Mouse (Mus musculus): ENCODE measurements around the gene Epb41l5.

Gene Epb41l5

DNA sequence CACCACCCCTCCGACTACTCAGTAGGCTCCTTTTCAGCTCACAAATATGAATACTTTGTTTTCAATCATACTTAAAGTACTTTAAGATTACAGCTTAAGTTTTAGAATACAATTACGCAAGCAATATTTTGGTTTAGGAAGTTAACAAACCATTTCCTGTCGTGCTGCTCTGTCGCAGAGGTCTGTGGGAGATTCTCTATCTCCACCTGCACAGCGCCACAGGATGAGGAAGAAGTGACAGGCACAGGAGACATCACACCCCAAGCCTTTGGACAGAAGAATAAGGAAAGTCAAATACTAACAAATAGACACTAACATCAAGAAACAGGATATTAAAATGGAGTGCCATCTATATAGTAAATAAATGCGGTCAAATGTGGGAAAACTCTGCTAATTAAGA lies 49.9 kb downstream of the Epb41l5 start:
- DNase-seq (ENCODE audit: low read depth in 1 of 2, low spot score in 2 of 2) = no peak

DNA sequence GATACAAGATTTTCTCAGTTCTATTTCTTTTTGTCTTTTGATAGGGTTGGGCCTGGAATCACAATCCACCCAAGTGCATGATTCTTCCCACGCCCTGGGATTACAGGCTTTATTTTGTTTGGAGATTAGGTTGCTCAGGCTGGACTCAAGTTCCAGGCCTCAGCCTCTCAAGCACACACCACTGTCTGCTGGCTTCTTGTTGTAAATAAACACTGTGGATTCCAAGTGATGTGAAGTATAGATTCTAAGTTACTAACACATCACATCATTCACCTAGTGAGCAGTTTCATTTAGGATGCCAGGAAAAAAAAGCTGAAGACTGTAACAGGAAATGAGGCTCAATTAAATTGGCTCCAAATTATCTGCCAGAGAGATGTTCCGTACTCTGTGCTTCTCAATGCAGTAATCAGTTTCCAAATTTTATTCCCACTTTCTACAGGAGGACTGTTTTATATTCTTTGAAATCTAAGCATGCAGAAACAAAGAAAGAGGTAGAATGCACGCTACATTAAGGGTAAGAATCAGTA lies 51.8 kb downstream of the Epb41l5 start:
- no peak for DNase-seq (ENCODE audit: low read depth in 1 of 2, low spot score in 2 of 2)

DNA sequence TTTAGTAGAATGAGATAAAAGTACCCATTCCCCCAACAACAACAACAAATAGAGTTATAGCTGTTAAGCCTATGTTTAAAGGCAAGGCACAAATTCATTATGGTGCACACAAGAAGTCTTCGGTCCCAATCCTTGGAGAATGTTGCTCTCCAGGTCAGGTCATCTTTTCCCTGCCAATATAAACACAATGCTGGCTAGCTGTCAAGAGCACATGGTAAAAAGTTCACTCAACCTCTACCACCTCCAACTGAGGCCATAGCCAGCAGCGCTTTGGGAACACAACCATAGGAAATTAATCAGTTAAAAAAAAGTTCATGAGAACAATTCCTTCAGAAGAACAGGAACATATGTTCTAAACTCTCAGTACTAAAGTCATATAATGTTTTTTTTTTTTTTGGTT lies 58.8 kb downstream of the Epb41l5 start:
- no peak for DNase-seq (ENCODE audit: low read depth in 1 of 2, low spot score in 2 of 2)

DNA sequence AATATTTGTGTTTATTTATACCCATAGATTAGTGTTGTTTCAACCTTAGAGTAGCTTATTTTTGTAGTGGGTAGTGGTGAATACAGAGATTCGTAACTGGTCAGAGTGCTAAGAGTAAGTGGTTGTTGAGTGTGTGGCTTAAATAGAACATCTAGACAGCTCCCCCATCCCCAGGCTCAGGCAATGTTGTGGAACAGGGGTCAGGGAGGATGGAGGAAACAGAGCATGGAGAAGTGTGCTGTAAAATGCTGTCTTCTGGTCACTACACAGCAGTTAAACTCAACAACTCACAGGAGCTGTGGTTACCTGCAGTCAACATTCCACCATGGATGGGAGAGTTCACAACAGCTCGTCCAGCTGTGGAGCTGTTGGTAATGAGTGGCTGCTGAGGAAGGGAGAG lies 63.8 kb downstream of the Epb41l5 start:
- DNase-seq (ENCODE audit: low read depth in 1 of 2, low spot score in 2 of 2) = no peak

DNA sequence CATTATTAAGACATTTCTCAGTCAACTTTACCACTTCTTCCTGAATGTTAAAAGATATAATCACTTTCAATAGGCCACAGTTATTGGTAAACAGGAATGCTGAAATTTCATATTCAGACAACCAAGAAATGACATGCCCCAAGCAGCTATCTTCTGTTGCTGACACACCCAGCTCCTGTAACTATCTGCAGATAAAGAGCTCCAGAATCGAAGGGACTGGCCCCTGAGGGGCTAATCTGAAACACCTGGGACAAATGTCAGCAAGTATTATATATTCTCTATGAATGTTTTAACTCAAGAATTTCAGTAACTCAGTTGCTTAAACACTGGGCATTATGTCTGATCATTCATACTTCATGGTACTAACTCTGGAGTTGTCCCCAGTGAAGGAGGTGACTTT lies 78.7 kb downstream of the Epb41l5 start:
- DNase-seq (ENCODE audit: low read depth in 1 of 2, low spot score in 2 of 2) = no peak

GRCm38 (mm10) chr1:119565531-119565930 lies 83.3 kb downstream of the Epb41l5 start:
- DNase-seq (ENCODE audit: low read depth in 1 of 2, low spot score in 2 of 2) = no peak

GRCm38 (mm10) chr1:119557641-119558395 lies 91.0 kb downstream of the Epb41l5 start:
- no peak for DNase-seq (ENCODE audit: low read depth in 1 of 2, low spot score in 2 of 2)

DNA sequence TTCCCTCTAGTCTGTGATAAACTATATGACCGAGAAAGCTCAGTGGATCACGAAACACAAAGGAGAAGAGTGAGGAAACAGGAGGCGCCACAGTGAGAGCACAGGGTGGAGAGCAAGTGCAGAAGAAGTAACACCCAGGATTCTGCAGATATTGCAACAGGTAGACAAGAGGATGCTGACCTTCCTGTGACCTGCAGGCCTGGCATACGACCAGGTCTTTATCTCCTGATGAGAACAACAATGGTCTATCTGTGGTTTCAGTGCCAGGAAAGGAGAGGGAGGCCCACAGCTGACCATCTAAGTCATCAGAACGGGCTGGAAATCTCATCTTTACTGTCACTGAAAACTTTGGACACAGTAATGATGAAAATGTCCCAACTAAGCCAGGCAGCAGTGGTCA lies 93.1 kb downstream of the Epb41l5 start:
- DNase-seq (ENCODE audit: low read depth in 1 of 2, low spot score in 2 of 2) = no peak

GRCm38 (mm10) chr1:119551651-119552050 lies 97.1 kb downstream of the Epb41l5 start:
- DNase-seq (ENCODE audit: low read depth in 1 of 2, low spot score in 2 of 2) = no peak

DNA sequence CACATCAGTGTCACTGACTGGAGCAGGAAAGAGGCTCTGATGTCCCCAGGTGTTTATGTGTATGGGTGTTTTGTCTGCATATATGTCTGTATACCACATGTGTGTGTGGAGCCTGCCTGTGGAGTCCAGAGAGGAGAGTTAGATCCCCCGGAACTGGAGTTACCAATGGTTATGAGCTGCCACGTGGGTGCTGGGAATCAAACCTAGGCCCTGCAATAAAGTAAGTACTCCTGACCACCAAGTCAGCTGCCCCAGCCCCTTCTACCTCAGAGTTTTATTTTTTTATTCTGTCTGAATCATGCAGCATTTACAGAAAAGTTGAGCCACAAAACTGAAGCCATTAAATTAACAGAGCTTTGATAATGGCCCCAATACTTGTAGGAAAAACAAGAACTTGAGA lies 98.7 kb downstream of the Epb41l5 start:
- no peak for DNase-seq (ENCODE audit: low read depth in 1 of 2, low spot score in 2 of 2)

- DNase-seq (ENCODE audit: low read depth in 1 of 2, low spot score in 2 of 2) = no peak
These were observed 99.5 kb downstream of the Epb41l5 start for GRCm38 (mm10) chr1:119549327-119549689.

DNA sequence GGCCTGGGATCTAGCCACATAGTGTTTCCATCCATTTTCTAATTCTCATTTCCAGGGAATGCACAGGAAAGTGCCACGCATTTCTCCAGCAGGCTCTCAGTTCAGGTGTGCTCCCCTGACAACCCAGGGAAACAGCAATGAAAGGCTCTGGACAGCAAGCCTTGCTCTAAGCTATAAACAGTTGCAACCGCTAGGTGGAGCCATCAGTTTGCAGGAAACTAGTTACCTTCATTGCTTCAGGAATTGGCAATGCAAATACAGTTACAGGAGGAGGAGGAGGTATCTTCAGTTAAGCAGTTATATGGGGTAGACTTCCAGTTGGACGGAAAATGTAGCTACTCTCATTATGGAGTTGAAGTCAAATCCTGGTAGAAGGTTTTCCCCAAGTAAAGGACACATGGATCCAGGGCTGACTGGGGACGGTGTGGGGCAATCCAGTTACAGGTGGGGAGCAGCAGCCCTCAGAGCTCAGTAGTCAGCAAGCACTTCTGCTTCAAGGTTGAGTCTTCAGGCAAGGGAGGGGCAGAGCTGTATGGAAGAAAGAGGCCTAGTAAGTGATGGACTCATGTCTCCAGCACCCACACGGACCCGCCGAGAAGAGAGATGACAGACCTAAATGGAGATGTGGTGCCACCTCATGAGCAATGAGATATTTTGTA lies 100.0 kb downstream of the Epb41l5 start:
- DNase-seq (ENCODE audit: low read depth in 1 of 2, low spot score in 2 of 2) = peak in 1 of 2 experiments; percentile 23

GRCm38 (mm10) chr1:119546490-119546889 lies 102.3 kb downstream of the Epb41l5 start:
- DNase-seq (ENCODE audit: low read depth in 1 of 2, low spot score in 2 of 2) = no peak

- no peak for DNase-seq (ENCODE audit: low read depth in 1 of 2, low spot score in 2 of 2)
These were observed 103.1 kb downstream of the Epb41l5 start for GRCm38 (mm10) chr1:119545671-119546070.

GRCm38 (mm10) chr1:119545164-119545563 lies 103.6 kb downstream of the Epb41l5 start:
- no peak for DNase-seq (ENCODE audit: low read depth in 1 of 2, low spot score in 2 of 2)

DNA sequence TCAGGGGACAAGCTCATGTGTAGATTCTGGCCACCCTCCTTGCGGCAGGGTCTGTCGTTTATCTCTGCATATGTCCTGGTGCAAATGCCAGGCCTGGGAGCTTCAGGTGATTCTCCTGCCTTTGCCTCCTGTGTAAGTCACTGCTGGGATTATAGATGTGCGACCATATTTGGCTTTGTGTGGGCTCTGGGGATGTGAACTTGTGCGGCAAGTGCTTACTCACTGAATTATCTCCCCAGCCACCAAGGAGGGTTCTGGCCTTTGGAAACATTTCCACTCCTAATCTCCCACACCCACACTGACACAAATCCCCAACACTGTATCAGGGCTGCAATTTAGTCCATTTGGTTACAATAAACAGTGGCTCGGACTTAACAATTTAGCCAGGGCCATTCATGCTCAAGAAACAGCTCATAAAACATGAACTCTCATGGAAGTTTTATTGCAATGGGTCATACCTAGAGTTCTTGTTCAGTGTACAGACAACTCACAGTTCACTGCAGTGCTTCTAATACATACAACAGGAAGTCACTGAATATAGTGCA lies 104.1 kb downstream of the Epb41l5 start:
- DNase-seq (ENCODE audit: low read depth in 1 of 2, low spot score in 2 of 2) = no peak

- no peak for DNase-seq (ENCODE audit: low read depth in 1 of 2, low spot score in 2 of 2)
These were observed 105.5 kb downstream of the Epb41l5 start for GRCm38 (mm10) chr1:119543316-119543715.

- DNase-seq (ENCODE audit: low read depth in 1 of 2, low spot score in 2 of 2) = no peak
These were observed 107.2 kb downstream of the Epb41l5 start for GRCm38 (mm10) chr1:119541570-119541969.

- DNase-seq (ENCODE audit: low read depth in 1 of 2, low spot score in 2 of 2) = no peak
These were observed 107.8 kb downstream of the Epb41l5 start for GRCm38 (mm10) chr1:119540836-119541557.

DNA sequence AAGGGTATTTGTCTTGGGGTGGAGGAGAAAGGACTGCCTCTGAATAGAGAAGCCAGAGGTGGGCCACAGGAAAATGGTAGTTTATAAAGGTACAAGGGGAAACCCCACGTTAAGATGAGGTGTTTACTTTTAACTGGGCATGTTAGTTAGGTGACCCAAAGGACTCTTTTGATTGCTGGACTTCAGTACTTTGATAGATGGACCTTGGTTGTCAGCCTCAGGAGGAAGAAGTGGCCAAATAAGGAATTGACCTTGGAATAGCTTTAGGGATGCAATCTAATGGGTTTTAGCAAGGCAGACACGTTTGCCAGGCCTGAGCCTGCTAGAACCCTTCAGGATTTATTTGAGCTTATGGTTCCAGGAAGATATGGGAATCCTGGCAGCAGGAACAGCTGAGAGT lies 109.5 kb downstream of the Epb41l5 start:
- no peak for DNase-seq (ENCODE audit: low read depth in 1 of 2, low spot score in 2 of 2)

GRCm38 (mm10) chr1:119537651-119538050 lies 111.1 kb downstream of the Epb41l5 start:
- DNase-seq (ENCODE audit: low read depth in 1 of 2, low spot score in 2 of 2) = no peak

- DNase-seq (ENCODE audit: low read depth in 1 of 2, low spot score in 2 of 2) = no peak
These were observed 112.7 kb downstream of the Epb41l5 start for GRCm38 (mm10) chr1:119536122-119536521.
